Mouse (Mus musculus) heart, adult 2 months (tissue): ENCODE data around the gene Ndufc1.

ENCODE experiments used
- CTCF ChIP-seq: fragments of 200-600 bp; IDR thresholded peaks from 2 replicates; pipeline ENCODE4 v1.8.1; 2022; ENCODE audit warnings: antibody characterized with exemption, mild to moderate bottlenecking, moderate library complexity
- EP300 ChIP-seq: fragments of 200-500 bp; IDR thresholded peaks from 2 replicates; pipeline ENCODE4 v1.6.1; 2011; ENCODE audit warnings: low read depth, low read length, control low read depth; ENCODE audit not compliant: insufficient read depth

DNA sequence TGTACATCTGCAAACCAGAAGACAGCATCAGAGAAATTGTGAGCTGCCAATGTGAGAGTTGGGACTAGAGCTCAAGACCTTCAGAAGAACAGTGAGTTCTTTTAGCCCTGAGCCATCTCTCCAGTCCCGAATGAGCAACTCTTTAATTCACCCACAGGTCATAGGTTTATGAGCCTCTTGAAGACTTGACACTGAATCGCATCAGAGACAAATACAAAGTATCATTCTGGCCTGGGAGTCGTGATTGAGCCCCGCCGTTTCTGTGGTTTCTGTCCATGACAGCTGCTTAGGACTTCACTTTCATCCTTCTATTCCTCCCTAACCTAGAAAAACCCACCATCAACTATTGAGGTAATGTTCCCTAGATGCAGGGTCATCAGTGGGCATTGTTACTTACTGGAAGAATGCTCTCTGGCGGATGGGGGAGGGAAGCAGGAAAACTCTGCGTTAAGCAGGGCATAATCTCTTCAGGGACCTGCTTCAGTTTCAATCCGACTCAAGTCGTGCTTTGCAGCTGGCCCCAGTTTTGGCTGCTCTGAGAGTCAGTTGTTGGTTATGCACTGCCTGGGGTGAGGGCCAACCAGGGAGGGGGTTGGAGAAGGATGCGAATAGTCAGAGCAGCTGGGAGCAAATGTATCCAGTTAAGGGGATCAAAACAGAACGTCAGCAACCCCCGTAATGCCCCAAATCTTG lies 22.2 kb downstream of the Ndufc1 start:
- TF ChIP-seq CTCF = no peak
- TF ChIP-seq EP300 = no peak
